Mouse (Mus musculus): ENCODE results near the gene 5031439G07Rik. TPM values are rescaled to one million over a fixed set of nuclear protein-coding genes. Genes with fewer than 3 reads are reported as not detected.
A peak's percentile ranks its signal among the peaks of the same experiment; 100 is the strongest.

The 5031439G07Rik gene
- polyA plus RNA-seq, 1 experiment from 2014 or later: 10.7 TPM

- Histone ChIP-seq H3K9ac (no peak overlapping the region), H3K4me2 (replicated peaks) (no peak overlapping the region), H3K4me1 (no peaks in the 10 kb centered on the region), H3K9me3 (no peaks in the 10 kb centered on the region), H3K27me3 (no peaks in the 10 kb centered on the region), H3K27ac (no peak overlapping the region), H3K36me3 (peaks cover 70% of the 10 kb centered on the region), H3K4me3 (no peak overlapping the region)
- WGBS: 75% methylated on average over 12 of the region's 12 CpGs
- no peak for ATAC-seq (ENCODE audit: insufficient number of reproducible peaks, insufficient read depth, low FRiP score, low TSS enrichment)
These were observed 48.2 kb downstream of the 5031439G07Rik start for GRCm38 (mm10) chr15:84940102-84940501.

- no peaks in the 10 kb centered on the region for H3K9me3 ChIP-seq
- WGBS: 94% methylated on average over 16 of the region's 16 CpGs
- no peak for ATAC-seq (ENCODE audit: insufficient number of reproducible peaks, insufficient read depth, low FRiP score, low TSS enrichment)
- no peak overlapping the region for H3K27ac ChIP-seq
- no peaks in the 10 kb centered on the region for H3K27me3 ChIP-seq
- H3K36me3 ChIP-seq: peaks cover 97% of the 10 kb centered on the region
- no peak overlapping the region for H3K4me2 ChIP-seq (replicated peaks)
- no peak overlapping the region for H3K4me3 ChIP-seq
- no peak overlapping the region for H3K9ac ChIP-seq
- no peaks in the 10 kb centered on the region for H3K4me1 ChIP-seq
These were observed 53.5 kb downstream of the 5031439G07Rik start for GRCm38 (mm10) chr15:84934901-84935300.

GRCm38 (mm10) chr15:84932351-84932750 is 56.0 kb downstream of the 5031439G07Rik start:
- ATAC-seq (ENCODE audit: insufficient number of reproducible peaks, insufficient read depth, low FRiP score, low TSS enrichment): no peak
- Histone ChIP-seq H3K36me3 (peaks cover 95% of the 10 kb centered on the region), H3K4me3 (no peak overlapping the region)

GRCm38 (mm10) chr15:84925495-84926018 is 62.8 kb downstream of the 5031439G07Rik start:
- ATAC-seq (ENCODE audit: insufficient number of reproducible peaks, insufficient read depth, low FRiP score, low TSS enrichment): no peak
- H3K4me1 ChIP-seq: peaks cover 25% of the 10 kb centered on the region; the same call in 1 of the 2 replicates
- peaks cover 31% of the 10 kb centered on the region for H3K36me3 ChIP-seq
- peak overlapping the region; percentile 68 for H3K4me2 ChIP-seq (replicated peaks)
- 80% methylated on average over 1 of the region's 1 CpGs for WGBS
- H3K9ac ChIP-seq: no peak overlapping the region
- no peaks in the 10 kb centered on the region for H3K27me3 ChIP-seq
- H3K4me3 ChIP-seq: 0 out of 2 replicates have a peak overlapping the region, but pooled peaks have one; percentile 0
- H3K27ac ChIP-seq: no peak overlapping the region
- H3K9me3 ChIP-seq: no peaks in the 10 kb centered on the region

More at GRCm38 (mm10) chr15:84932351-84932750, 56.0 kb downstream of the 5031439G07Rik start:
- WGBS: 49% methylated on average over 5 of the region's 5 CpGs
- Histone ChIP-seq H3K27me3 (no peaks in the 10 kb centered on the region), H3K9me3 (no peaks in the 10 kb centered on the region), H3K4me2 (replicated peaks) (no peak overlapping the region), H3K27ac (no peak overlapping the region), H3K9ac (no peak overlapping the region), H3K4me1 (no peaks in the 10 kb centered on the region)

GRCm38 (mm10) chr15:84924781-84925315 is 63.5 kb downstream of the 5031439G07Rik start:
- Histone ChIP-seq H3K4me1 (peaks cover 25% of the 10 kb centered on the region; the same call in 1 of the 2 replicates), H3K27me3 (no peaks in the 10 kb centered on the region), H3K9me3 (no peaks in the 10 kb centered on the region), H3K9ac (peak overlapping the region; percentile 96; the same call in 1 of the 2 replicates), H3K27ac (no peak overlapping the region), H3K36me3 (peaks cover 25% of the 10 kb centered on the region), H3K4me3 (peak overlapping the region; percentile 90), H3K4me2 (replicated peaks) (peak overlapping the region; percentile 68)
- no peak for ATAC-seq (ENCODE audit: insufficient number of reproducible peaks, insufficient read depth, low FRiP score, low TSS enrichment)
- 16% methylated on average over 9 of the region's 9 CpGs for WGBS

- peak overlapping the region; percentile 93 for H3K27ac ChIP-seq
- no peaks in the 10 kb centered on the region for H3K9me3 ChIP-seq
- H3K9ac ChIP-seq: peak overlapping the region; percentile 96
- WGBS: under 1% methylated on average over 68 of the region's 68 CpGs
- peak; percentile 61 for ATAC-seq (ENCODE audit: insufficient number of reproducible peaks, insufficient read depth, low FRiP score, low TSS enrichment)
- H3K4me1 ChIP-seq: peaks cover 25% of the 10 kb centered on the region; the same call in 1 of the 2 replicates
- H3K4me2 ChIP-seq (replicated peaks): peak overlapping the region; percentile 68
- peak overlapping the region; percentile 90 for H3K4me3 ChIP-seq
- H3K36me3 ChIP-seq: peaks cover 13% of the 10 kb centered on the region
- no peaks in the 10 kb centered on the region for H3K27me3 ChIP-seq
These were observed 64.7 kb downstream of the 5031439G07Rik start for GRCm38 (mm10) chr15:84923508-84924181.

- Histone ChIP-seq H3K36me3 (peaks cover 7% of the 10 kb centered on the region), H3K4me2 (replicated peaks) (peak within 1 kb of the TSS; percentile 79), H3K9ac (peak within 1 kb of the TSS; percentile 96), H3K27me3 (no peaks in the 10 kb centered on the region), H3K9me3 (no peaks in the 10 kb centered on the region), H3K27ac (peak within 1 kb of the TSS; percentile 93), H3K4me3 (peak within 1 kb of the TSS; percentile 90), H3K4me1 (peaks cover 25% of the 10 kb centered on the region; the same call in 1 of the 2 replicates)
- peak; percentile 84 for ATAC-seq (ENCODE audit: insufficient number of reproducible peaks, insufficient read depth, low FRiP score, low TSS enrichment)
- WGBS: under 1% methylated on average over 60 of the region's 60 CpGs
These were observed 65.4 kb downstream of the 5031439G07Rik start, which contains the start of gene Nup50 for GRCm38 (mm10) chr15:84922884-84923507. TSS of gene Nup50 (plus strand) at chr15:84923411.

GRCm38 (mm10) chr15:84919938-84920337 is 68.4 kb downstream of the 5031439G07Rik start, which contains the start of gene Gm29666:
TSS of gene Gm29666 (minus strand) at chr15:84920038.
- Histone ChIP-seq H3K27ac (no peak within 1 kb of the TSS), H3K4me2 (replicated peaks) (no peak within 1 kb of the TSS), H3K9me3 (no peaks in the 10 kb centered on the region), H3K9ac (no peak within 1 kb of the TSS), H3K4me3 (no peak within 1 kb of the TSS), H3K27me3 (no peaks in the 10 kb centered on the region), H3K4me1 (peaks cover 15% of the 10 kb centered on the region; the same call in 1 of the 2 replicates), H3K36me3 (no peaks in the 10 kb centered on the region)
- no peak for ATAC-seq (ENCODE audit: insufficient number of reproducible peaks, insufficient read depth, low FRiP score, low TSS enrichment)
- WGBS: 85% methylated on average over 3 of the region's 3 CpGs

GRCm38 (mm10) chr15:84913201-84913600 is 75.2 kb downstream of the 5031439G07Rik start:
- no peak overlapping the region for H3K9ac ChIP-seq
- WGBS: 82% methylated on average over 3 of the region's 3 CpGs
- no peak overlapping the region for H3K4me2 ChIP-seq (replicated peaks)
- no peaks in the 10 kb centered on the region for H3K9me3 ChIP-seq
- no peaks in the 10 kb centered on the region for H3K27me3 ChIP-seq
- H3K36me3 ChIP-seq: no peaks in the 10 kb centered on the region
- H3K4me3 ChIP-seq: no peak overlapping the region
- no peaks in the 10 kb centered on the region for H3K4me1 ChIP-seq
- H3K27ac ChIP-seq: no peak overlapping the region
- ATAC-seq (ENCODE audit: insufficient number of reproducible peaks, insufficient read depth, low FRiP score, low TSS enrichment): no peak

- 58% methylated on average over 7 of the region's 7 CpGs for WGBS
- ATAC-seq (ENCODE audit: insufficient number of reproducible peaks, insufficient read depth, low FRiP score, low TSS enrichment): no peak
- no peak overlapping the region for H3K27ac ChIP-seq
These were observed 84.4 kb downstream of the 5031439G07Rik start for GRCm38 (mm10) chr15:84903843-84904385.

GRCm38 (mm10) chr15:84898077-84898476 is 90.3 kb downstream of the 5031439G07Rik start:
- 43% methylated on average over 7 of the region's 7 CpGs for WGBS
- Histone ChIP-seq H3K9ac (no peak overlapping the region), H3K27me3 (no peaks in the 10 kb centered on the region), H3K9me3 (no peaks in the 10 kb centered on the region), H3K4me1 (0 out of 2 replicates have a peak, but pooled peaks cover 4% of the 10 kb centered on the region), H3K27ac (no peak overlapping the region), H3K4me3 (no peak overlapping the region), H3K4me2 (replicated peaks) (no peak overlapping the region), H3K36me3 (no peaks in the 10 kb centered on the region)
- ATAC-seq (ENCODE audit: insufficient number of reproducible peaks, insufficient read depth, low FRiP score, low TSS enrichment): no peak

More at GRCm38 (mm10) chr15:84903843-84904385, 84.4 kb downstream of the 5031439G07Rik start:
- H3K4me2 ChIP-seq (replicated peaks): no peak overlapping the region
- H3K9me3 ChIP-seq: no peaks in the 10 kb centered on the region
- H3K4me3 ChIP-seq: no peak overlapping the region
- H3K36me3 ChIP-seq: no peaks in the 10 kb centered on the region
- H3K27me3 ChIP-seq: no peaks in the 10 kb centered on the region
- H3K4me1 ChIP-seq: no peaks in the 10 kb centered on the region
- no peak overlapping the region for H3K9ac ChIP-seq

All from embryonic facial prominence, embryonic 12.5 days (tissue).